Mouse (Mus musculus) midbrain, embryonic 16.5 days (tissue): ENCODE measurements around the gene Ubl4b. TPM values are rescaled to one million over a fixed set of nuclear protein-coding genes. Genes with fewer than 3 reads are reported as not detected.

Experiments
- ATAC-seq: fragments of 200-750 bp; cut with Nextera tagmentation; 2 replicates; pipeline ENCODE4 v1.8.0; 2017; ENCODE audit warnings: moderate TSS enrichment
- H3K27ac ChIP-seq: fragments of 300-500 bp; sonication (generic); 2 replicates; pipeline ENCODE4 v1.5.1; 2014; ENCODE audit warnings: mild to moderate bottlenecking, low read length, mixed read lengths
- H3K27me3 ChIP-seq: fragments of 300-500 bp; sonication (generic); 2 replicates; pipeline ENCODE4 v1.6.1; 2014; ENCODE audit warnings: low read depth, low read length, mixed read lengths; ENCODE audit not compliant: control insufficient read depth, insufficient read depth
- H3K36me3 ChIP-seq: fragments of 300-500 bp; sonication (generic); 2 replicates; pipeline ENCODE4 v1.6.1; 2014; ENCODE audit warnings: mild to moderate bottlenecking, low read length, moderate library complexity, mixed read lengths; ENCODE audit not compliant: control insufficient read depth, insufficient read depth
- H3K4me1 ChIP-seq: fragments of 300-500 bp; sonication (generic); 2 replicates; pipeline ENCODE4 v1.6.1; 2014; ENCODE audit warnings: mild to moderate bottlenecking, low read length, mixed read lengths; ENCODE audit not compliant: control insufficient read depth, insufficient read depth
- H3K4me2 ChIP-seq: fragments of 300-500 bp; sonication (generic); 2 replicates; pipeline ENCODE4 v1.6.1; 2014; ENCODE audit warnings: mild to moderate bottlenecking, low read length, mixed read lengths
- H3K4me3 ChIP-seq: fragments of 300-500 bp; sonication (generic); 2 replicates; pipeline ENCODE4 v1.5.1; 2014; ENCODE audit warnings: low read depth, mild to moderate bottlenecking, low read length, moderate library complexity, mixed read lengths
- H3K9ac ChIP-seq: fragments of 300-500 bp; sonication (generic); 2 replicates; pipeline ENCODE4 v1.6.1; 2014; ENCODE audit warnings: low read depth, low read length, mixed read lengths
- H3K9me3 ChIP-seq: fragments of 300-500 bp; sonication (generic); replicated peaks from 2 replicates; pipeline ENCODE4 v1.6.1; 2014; ENCODE audit warnings: mild to moderate bottlenecking, low read length, mixed read lengths; ENCODE audit not compliant: control insufficient read depth, poor library complexity, severe bottlenecking
- whole genome bisulfite sequencing: fragments of 180-500 bp; shearing (Covaris S2); extraction: QIAGEN DNeasy Blood & Tissue Kit; methylation state at CpG from one replicate; pipeline ENCODE4 v1.1.7; 2014; 5-methylcytosine and 5-hydroxymethylcytosine counted together
- polyA plus RNA-seq: library from polyadenylated mRNA; unstranded; fragments of >200 nt; fragmentation: Nextera tagmentation; extraction: Ambion mirVana; gene quantifications from 2 replicates; pipeline ENCODE4 v1.2.1, GENCODE M21; 2015

Gene Ubl4b
- polyA plus RNA-seq, result not detected in 2 replicates

DNA sequence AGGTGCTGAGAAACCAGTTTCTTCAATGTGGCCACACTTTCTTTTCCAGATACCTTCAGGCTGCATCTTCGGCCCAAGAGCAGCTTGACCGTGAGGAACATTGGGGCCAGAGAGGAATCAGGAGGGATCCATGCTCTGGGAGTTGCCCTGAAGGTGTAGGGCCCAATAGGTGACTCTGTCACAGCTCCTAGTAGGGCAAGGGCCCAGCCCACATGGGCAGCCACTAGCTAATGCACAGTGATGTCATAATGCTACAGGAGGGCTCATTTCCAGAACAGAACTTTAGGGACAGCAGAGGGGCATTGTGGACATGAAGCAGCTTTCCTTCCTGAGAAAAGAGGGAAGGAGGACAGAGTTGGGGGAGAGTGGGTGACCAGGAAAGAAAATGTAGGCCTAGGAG lies at the start of gene Ubl4b:
Gene Ubl4b (minus strand): TSS at position 232 of the 400 bp plus-strand sequence.
- H3K27ac ChIP-seq, result no peak within 1 kb of the TSS
- H3K36me3 ChIP-seq, result no peaks in the 10 kb centered on the region
- H3K27me3 ChIP-seq, result no peaks in the 10 kb centered on the region
- no peak for ATAC-seq
- H3K9ac ChIP-seq, result no peak within 1 kb of the TSS
- H3K4me2 ChIP-seq, result no peak within 1 kb of the TSS
- 96% methylated on average over 2 of the region's 2 CpGs for WGBS
- no peaks in the 10 kb centered on the region for H3K9me3 ChIP-seq
- no peaks in the 10 kb centered on the region for H3K4me1 ChIP-seq
- H3K4me3 ChIP-seq, result no peak within 1 kb of the TSS

DNA sequence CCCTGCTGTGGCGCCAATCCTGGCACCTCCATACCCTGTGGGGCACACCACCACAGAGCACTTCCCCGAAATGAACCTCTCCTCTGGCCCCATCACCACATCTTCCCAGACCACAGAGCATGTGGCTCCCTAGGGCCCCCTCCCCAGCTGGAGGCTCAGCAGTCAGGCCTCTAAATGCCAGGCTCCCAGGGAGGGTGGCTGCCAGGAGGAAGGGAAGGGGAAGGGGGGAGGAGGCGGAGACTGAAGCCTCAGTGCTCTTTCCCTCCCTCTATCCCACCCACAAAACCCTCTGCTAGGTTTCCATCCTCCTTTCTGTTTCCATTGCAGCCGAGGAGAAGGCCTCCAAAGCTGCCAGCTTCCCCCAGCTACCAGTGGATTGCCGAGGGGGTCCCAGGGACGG lies 45.3 kb upstream of the Ubl4b start:
- Histone ChIP-seq H3K27me3 (peaks cover 37% of the 10 kb centered on the region), H3K9ac (no peak overlapping the region), H3K4me3 (no peak overlapping the region), H3K36me3 (no peaks in the 10 kb centered on the region), H3K9me3 (no peaks in the 10 kb centered on the region), H3K4me2 (no peak overlapping the region), H3K27ac (no peak overlapping the region), H3K4me1 (peaks cover 4% of the 10 kb centered on the region; the same call in 1 of the 2 replicates)
- WGBS, result 43% methylated on average over 5 of the region's 6 CpGs
- no peak for ATAC-seq

DNA sequence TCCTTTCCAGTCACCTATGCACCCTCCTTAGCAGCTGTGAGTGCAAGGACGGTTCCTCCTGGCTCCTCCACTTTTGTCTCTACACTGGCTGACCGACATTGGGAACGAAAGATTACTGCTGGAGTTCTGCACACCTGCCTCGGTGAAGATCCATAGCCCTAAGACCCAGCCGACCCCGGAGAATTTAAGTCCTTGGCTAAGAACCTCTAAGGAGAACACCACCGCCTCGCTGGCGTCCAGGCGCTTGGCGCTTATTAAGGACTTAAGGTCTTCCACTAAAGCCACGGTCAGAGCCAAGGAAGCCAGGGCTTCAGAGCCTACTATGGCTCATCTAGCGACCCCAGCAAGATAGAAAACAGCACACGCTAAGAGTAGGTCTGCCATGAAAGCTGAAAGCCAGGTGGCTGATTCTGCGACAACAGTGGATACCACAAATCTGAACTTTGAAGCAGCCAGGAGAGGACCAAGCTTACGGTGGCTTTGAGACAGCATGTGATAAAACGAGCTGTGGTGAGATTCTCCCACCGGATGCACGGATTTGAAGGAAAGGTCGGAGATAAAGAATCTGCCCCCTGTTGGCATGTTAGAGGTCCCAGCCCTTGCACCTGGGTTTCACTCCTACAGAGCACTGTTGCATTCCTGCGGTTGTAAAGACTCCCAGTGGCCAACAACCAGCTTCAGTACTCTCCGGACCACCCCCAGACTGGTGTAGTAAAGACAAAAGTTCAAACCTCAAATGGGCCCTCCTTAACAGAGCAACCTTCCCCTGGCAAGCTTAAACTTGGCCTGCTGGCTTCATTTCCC lies 42.9 kb upstream of the Ubl4b start:
- Histone ChIP-seq H3K4me2 (no peak overlapping the region), H3K9ac (no peak overlapping the region), H3K9me3 (no peaks in the 10 kb centered on the region), H3K27me3 (peaks cover 50% of the 10 kb centered on the region), H3K36me3 (no peaks in the 10 kb centered on the region), H3K4me3 (no peak overlapping the region), H3K4me1 (peaks cover 8% of the 10 kb centered on the region; the same call in 1 of the 2 replicates), H3K27ac (no peak overlapping the region)
- WGBS, result 6% methylated on average over 22 of the region's 22 CpGs
- ATAC-seq, result no peak

DNA sequence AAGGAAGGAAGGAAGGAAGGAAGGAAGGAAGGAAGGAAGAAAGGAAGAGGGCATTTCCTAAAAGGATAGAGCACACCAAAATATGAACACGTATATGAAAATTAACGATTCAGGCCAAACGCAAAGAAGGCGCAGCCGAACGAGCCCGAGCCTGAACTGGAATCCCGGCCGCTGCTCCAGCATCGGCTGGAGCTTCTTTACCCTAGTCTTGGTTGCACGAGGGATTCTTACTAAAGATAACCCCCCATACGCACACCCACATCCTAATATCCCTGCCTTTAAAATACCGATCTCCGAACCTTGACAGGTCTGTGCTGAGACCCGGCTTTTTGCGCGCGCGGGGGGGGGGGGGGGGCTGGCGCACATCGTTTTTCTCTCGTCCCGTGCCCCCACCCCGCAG lies 42.3 kb upstream of the Ubl4b start:
- no peaks in the 10 kb centered on the region for H3K36me3 ChIP-seq
- no peak for ATAC-seq
- no peak overlapping the region for H3K9ac ChIP-seq
- peaks cover 57% of the 10 kb centered on the region for H3K27me3 ChIP-seq
- peaks cover 8% of the 10 kb centered on the region; the same call in 1 of the 2 replicates for H3K4me1 ChIP-seq
- H3K4me3 ChIP-seq, result no peak overlapping the region
- WGBS, result 1% methylated on average over 24 of the region's 24 CpGs
- no peaks in the 10 kb centered on the region for H3K9me3 ChIP-seq
- H3K4me2 ChIP-seq, result no peak overlapping the region
- no peak overlapping the region for H3K27ac ChIP-seq

DNA sequence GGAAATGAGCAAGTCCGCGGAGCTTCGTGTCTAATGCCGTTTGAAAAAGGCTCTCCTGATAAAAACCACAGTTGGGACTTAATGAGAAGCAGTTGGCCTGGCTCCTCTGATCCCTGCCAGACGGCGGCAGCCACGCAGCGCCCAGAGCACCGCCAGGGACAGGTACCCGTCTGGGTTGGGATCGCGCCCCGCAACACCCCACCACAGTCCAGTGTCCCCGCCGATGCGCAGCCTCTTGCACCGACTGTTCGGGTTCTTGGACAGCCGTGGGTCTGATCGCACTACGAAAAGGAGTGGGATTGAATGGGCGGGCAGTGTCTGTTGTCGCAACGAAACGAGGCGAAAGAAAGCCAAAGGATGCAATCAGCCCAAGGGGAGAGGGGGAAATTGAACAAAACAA lies 41.7 kb upstream of the Ubl4b start:
- H3K4me3 ChIP-seq, result no peak overlapping the region
- under 1% methylated on average over 26 of the region's 26 CpGs for WGBS
- H3K36me3 ChIP-seq, result no peaks in the 10 kb centered on the region
- peaks cover 58% of the 10 kb centered on the region for H3K27me3 ChIP-seq
- H3K27ac ChIP-seq, result no peak overlapping the region
- peaks cover 8% of the 10 kb centered on the region; the same call in 1 of the 2 replicates for H3K4me1 ChIP-seq
- ATAC-seq, result no peak
- no peak overlapping the region for H3K4me2 ChIP-seq
- no peaks in the 10 kb centered on the region for H3K9me3 ChIP-seq
- H3K9ac ChIP-seq, result no peak overlapping the region

DNA sequence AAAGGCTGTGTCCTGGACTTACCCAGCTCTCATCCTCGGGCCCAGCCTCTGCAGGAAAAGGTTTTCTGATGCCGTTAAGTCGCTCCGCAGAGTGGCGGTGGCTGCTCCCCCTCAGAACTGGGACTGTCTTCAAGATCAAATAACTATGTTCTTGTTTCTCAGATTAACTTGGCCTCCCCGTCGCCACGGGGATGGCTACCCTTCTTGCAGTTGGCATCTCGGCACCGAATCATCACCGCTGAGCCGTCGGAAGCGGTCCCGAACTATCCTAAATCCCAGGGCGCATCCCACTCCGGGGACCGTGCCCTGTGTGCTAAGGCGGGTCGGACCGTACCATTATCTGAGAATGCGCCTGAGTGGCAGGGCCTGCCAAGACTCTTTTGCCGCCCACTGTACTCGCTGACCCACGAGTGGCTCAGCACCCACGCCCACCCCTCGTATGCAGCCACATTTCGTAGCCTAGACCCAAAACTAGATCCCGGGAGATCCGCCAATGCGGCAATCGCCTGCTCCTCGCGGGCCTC lies 41.1 kb upstream of the Ubl4b start:
- under 1% methylated on average over 34 of the region's 34 CpGs for WGBS
- Histone ChIP-seq H3K9me3 (no peaks in the 10 kb centered on the region), H3K27me3 (peaks cover 54% of the 10 kb centered on the region)

DNA sequence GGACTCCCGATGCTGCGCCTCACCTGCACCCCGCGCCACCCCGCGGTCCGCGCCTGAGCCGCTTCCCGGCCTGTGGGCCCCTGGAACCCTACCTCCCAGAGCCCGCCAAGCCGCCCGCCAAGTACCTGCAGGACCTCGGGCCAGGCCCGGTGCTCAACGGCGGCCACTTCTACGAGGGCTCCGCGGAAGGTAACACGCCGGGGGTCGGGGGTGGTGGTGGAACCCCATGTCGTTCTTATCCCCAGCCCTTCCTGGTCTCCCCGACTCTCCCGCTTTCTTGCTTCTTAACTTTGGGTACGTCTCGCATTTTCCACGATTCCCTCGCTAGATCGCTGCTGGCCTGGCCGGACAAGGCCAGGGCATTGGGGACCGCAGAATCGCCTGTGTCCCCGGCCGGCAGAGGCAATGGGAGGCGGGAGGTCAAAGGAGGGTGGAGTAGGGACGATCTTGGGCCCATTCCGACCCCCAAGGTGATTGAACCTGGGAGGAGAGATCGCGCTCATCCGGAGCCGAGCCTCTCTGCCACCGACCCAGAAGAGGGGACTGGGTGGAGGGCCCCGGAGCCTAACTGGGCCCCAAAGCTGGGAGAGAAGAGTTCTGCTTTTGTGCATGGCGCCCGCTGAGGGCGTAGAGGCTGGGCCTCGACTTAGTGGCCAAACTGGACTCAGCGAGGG lies 40.5 kb upstream of the Ubl4b start:
- Histone ChIP-seq H3K9me3 (no peaks in the 10 kb centered on the region), H3K4me2 (peak overlapping the region; percentile 38), H3K27me3 (peaks cover 50% of the 10 kb centered on the region), H3K36me3 (no peaks in the 10 kb centered on the region), H3K27ac (no peak overlapping the region), H3K4me3 (peak overlapping the region; percentile 20), H3K4me1 (peaks cover 8% of the 10 kb centered on the region; the same call in 1 of the 2 replicates), H3K9ac (no peak overlapping the region)
- peak; percentile 41; the same call in 1 of the 2 replicates for ATAC-seq
- WGBS, result 1% methylated on average over 48 of the region's 50 CpGs

More for the DNA sequence above, 41.1 kb upstream of the Ubl4b start:
- Histone ChIP-seq H3K4me1 (peaks cover 8% of the 10 kb centered on the region; the same call in 1 of the 2 replicates), H3K9ac (no peak overlapping the region), H3K4me3 (no peak overlapping the region), H3K36me3 (no peaks in the 10 kb centered on the region), H3K4me2 (no peak overlapping the region), H3K27ac (no peak overlapping the region)
- ATAC-seq, result peak; percentile 30; the same call in 1 of the 2 replicates

DNA sequence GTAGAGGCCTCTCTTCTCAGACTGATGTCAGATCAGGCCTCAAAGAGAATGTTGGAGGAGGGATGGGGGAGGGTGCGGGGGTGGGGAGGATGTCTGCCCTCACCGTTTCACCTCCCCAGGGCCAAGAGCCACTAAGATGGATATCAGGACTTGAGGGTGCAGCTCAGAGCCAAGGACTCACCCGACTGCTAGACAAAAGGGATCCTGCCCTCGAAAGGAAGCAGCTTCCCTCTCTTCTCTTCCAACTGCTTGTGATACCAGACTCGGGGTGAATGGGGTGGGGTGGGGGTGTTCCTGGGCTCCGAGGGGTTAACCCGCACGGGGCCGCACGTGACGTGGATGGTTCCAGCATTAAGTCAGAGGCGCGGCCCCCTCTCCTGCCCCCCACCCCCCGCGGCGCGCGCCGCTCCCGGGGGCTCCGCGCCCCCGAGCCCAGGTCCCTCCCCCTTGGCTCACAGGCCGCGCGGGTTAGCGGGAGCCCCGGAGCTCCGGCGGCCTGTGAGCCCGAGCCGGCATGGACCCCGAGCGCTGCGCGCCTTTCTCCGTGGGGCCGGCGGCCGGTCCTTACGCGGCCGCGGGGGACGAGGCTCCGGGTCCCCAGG lies 39.9 kb upstream of the Ubl4b start, which contains the start of gene Alx3:
Gene Alx3 (plus strand): TSS at position 370 of the 602 bp plus-strand sequence.
- Histone ChIP-seq H3K4me3 (peak within 1 kb of the TSS; percentile 20), H3K27me3 (peaks cover 46% of the 10 kb centered on the region), H3K4me2 (peak within 1 kb of the TSS; percentile 38), H3K4me1 (peaks cover 8% of the 10 kb centered on the region; the same call in 1 of the 2 replicates), H3K9me3 (no peaks in the 10 kb centered on the region), H3K9ac (no peak within 1 kb of the TSS), H3K27ac (no peak within 1 kb of the TSS), H3K36me3 (no peaks in the 10 kb centered on the region)
- WGBS, result under 1% methylated on average over 35 of the region's 46 CpGs
- ATAC-seq, result no peak; the same call in 1 of the 2 replicates
